Mouse (Mus musculus) midbrain, embryonic 10.5 days (tissue): ENCODE measurements at regions not wholly inside any gene's neighbourhood (a gene's known extent, or its start where the extent isn't known, plus 50 kb on each side); places are given as distances from the start of the nearest gene placed in this dataset.
A peak's percentile ranks its signal among the peaks of the same experiment; 100 is the strongest.

Experiments used
- DNase-seq: peaks from one replicate; pipeline ENCODE4 v3.0.0-alpha.2; 2017; ENCODE audit warnings: low spot score
- H3K27ac ChIP-seq: fragments of 300-500 bp; sonication (generic); replicated peaks from 2 replicates; pipeline ENCODE4 v1.5.1; 2016; ENCODE audit warnings: mild to moderate bottlenecking
- H3K27me3 ChIP-seq: fragments of 300-500 bp; sonication (generic); 2 replicates; pipeline ENCODE4 v1.6.1; 2016; ENCODE audit warnings: low read depth, mild to moderate bottlenecking; ENCODE audit not compliant: poor library complexity, severe bottlenecking
- H3K36me3 ChIP-seq: fragments of 300-500 bp; sonication (generic); 2 replicates; pipeline ENCODE4 v1.6.1; 2016; ENCODE audit warnings: mild to moderate bottlenecking, moderate library complexity
- H3K4me1 ChIP-seq: fragments of 300-500 bp; sonication (generic); 2 replicates; pipeline ENCODE4 v1.6.1; 2016
- H3K4me3 ChIP-seq: fragments of 300-500 bp; sonication (generic); 2 replicates; pipeline ENCODE4 v1.5.1; 2016; ENCODE audit warnings: mild to moderate bottlenecking, moderate library complexity
- H3K9me3 ChIP-seq: fragments of 300-500 bp; sonication (generic); replicated peaks from 2 replicates; pipeline ENCODE4 v1.6.1; 2016; ENCODE audit warnings: mild to moderate bottlenecking
- WGBS: fragments of 180-500 bp; shearing (Covaris S2); methylation state at CpG from one replicate; pipeline ENCODE4 v1.1.7; 2016; 5-methylcytosine and 5-hydroxymethylcytosine counted together

DNA sequence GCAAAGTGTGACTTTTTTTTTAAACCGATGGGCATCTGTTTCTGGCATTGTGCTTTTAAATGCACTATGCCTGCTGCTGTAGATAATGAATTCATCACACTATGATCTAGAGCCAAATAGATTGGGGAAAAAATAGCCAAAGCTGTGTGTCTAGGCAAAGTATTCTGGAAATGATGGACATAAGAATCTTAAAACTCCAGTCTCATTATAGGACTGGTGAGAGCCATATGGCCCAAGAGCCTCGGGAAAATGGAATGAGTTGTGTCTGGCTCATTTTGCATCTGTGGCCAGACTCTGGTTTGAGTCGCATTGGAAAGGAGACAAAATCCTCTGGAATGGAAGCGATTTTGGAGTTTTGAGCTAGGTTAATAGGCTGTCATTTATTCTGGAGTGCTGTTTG lies 288.7 kb downstream of the Lrriq3 start:
- Histone ChIP-seq H3K4me3 (no peak overlapping the region), H3K27ac (no peak overlapping the region), H3K36me3 (no peaks in the 10 kb centered on the region), H3K9me3 (no peaks in the 10 kb centered on the region), H3K4me1 (no peaks in the 10 kb centered on the region), H3K27me3 (no peaks in the 10 kb centered on the region)
- 87% methylated on average over 4 of the region's 4 CpGs for WGBS
- no peak for DNase-seq

DNA sequence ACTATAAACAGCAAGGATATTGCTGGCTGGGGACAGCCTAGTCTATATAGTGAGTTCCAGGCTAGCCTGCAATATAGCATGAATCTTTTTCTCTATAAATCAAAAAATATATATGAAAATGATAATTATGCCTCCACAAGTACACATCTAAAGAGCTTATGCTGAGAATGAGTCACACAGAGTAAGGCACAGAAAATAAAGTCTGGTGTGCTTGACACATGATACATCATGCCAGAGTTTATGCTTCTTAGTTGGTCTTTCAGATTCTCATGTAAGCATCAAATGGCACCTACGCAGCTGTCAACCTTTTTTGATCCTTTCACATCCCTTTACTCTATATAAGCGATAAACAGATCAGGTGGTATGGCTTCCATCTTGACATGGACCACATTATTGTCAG lies 289.6 kb downstream of the Lrriq3 start:
- Histone ChIP-seq H3K27me3 (no peaks in the 10 kb centered on the region), H3K4me3 (no peak overlapping the region), H3K36me3 (no peaks in the 10 kb centered on the region), H3K4me1 (no peaks in the 10 kb centered on the region), H3K9me3 (no peaks in the 10 kb centered on the region), H3K27ac (no peak overlapping the region)
- DNase-seq = no peak
- 88% methylated on average over 2 of the region's 2 CpGs for WGBS

DNA sequence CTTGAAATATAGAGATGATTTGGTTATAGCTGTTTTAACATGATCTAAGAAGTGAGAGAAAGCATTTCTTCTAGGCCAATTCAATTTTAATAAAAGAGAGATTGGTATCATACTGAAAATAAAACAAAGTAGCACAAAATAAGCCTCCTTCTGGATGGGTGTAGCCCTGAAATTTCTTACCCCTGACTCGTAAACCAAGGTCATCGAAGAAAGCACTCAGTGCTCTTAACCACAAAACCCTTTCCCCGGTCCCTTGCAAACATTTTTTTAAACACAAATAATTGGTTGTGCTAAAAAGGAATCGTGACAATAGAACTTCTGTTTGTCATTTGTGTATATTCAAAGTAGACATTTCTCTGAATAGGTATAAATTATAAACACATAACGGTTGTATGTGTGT lies 297.4 kb downstream of the Lrriq3 start:
- Histone ChIP-seq H3K36me3 (no peaks in the 10 kb centered on the region), H3K4me3 (no peak overlapping the region), H3K27me3 (no peaks in the 10 kb centered on the region), H3K27ac (no peak overlapping the region), H3K9me3 (no peaks in the 10 kb centered on the region), H3K4me1 (peaks cover 5% of the 10 kb centered on the region; the same call in 1 of the 2 replicates)
- DNase-seq = no peak
- 91% methylated on average over 5 of the region's 5 CpGs for WGBS

DNA sequence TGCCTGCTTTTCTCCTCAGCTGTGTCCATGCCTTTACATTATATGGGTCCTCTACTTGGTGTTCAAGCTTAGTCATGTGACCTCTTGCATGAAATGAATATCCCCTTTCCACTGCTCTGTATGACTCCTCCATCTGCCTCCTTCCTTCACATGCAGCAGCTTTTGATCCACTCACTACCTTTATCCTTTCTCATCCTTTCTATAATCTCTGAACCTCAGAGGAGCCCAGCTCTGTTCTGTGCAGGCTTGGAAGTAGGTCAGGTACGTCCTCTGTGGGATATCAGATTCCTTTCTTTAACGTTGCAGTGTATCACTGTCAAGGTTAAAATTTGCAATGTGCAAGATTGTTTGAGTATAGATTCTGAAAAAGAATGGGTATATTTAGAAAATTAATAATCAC lies 302.9 kb downstream of the Lrriq3 start:
- Histone ChIP-seq H3K4me3 (no peak overlapping the region), H3K36me3 (no peaks in the 10 kb centered on the region), H3K9me3 (no peaks in the 10 kb centered on the region), H3K27me3 (no peaks in the 10 kb centered on the region), H3K27ac (no peak overlapping the region), H3K4me1 (no peaks in the 10 kb centered on the region)
- WGBS = 91% methylated on average over 2 of the region's 2 CpGs
- no peak for DNase-seq

DNA sequence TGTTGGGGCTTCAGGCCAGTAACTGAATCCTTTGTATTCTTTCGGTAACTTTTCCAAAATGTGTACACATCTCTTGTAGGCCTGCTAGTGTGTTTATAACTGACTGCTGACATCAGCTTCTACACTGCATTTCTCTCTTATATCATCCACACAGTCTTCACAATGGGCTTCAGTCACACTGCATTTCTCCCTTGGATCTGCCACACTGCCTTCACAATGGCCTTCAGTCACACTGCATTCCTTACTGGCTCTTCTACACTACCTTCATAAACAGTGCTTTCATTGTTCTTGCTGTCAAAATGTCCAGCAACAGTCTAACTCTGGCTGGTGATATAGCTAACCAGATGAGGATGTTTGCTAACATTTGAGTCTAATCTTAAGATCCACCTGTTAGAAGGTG lies 308.5 kb downstream of the Lrriq3 start:
- Histone ChIP-seq H3K4me1 (no peaks in the 10 kb centered on the region), H3K4me3 (no peak overlapping the region), H3K27me3 (no peaks in the 10 kb centered on the region), H3K9me3 (no peaks in the 10 kb centered on the region), H3K27ac (no peak overlapping the region), H3K36me3 (no peaks in the 10 kb centered on the region)
- no peak for DNase-seq
- WGBS = 89% methylated on average over 1 of the region's 1 CpGs

DNA sequence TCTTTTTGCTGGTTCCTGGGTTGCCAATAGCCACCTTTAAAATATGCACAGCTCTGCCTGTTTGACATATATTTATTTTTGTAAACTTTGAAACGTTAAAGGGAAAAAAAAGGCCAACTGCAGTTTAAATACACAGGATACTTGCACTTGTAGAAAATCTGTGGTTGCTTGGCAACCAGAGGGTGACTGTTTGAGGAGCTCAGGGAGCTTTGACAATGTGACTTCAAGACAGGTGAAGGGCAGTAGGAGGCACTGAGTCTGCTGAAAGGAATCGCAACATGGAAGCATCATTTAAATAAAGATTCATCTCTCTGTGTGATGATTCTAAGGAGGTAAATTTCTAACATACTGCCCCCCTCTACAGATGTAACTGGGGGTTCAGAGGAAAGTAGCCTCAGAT lies 315.7 kb downstream of the Lrriq3 start:
- Histone ChIP-seq H3K27me3 (no peaks in the 10 kb centered on the region), H3K36me3 (no peaks in the 10 kb centered on the region), H3K4me1 (peaks cover 30% of the 10 kb centered on the region), H3K9me3 (no peaks in the 10 kb centered on the region), H3K27ac (no peak overlapping the region), H3K4me3 (no peak overlapping the region)
- DNase-seq = no peak
- WGBS = 51% methylated on average over 2 of the region's 2 CpGs

DNA sequence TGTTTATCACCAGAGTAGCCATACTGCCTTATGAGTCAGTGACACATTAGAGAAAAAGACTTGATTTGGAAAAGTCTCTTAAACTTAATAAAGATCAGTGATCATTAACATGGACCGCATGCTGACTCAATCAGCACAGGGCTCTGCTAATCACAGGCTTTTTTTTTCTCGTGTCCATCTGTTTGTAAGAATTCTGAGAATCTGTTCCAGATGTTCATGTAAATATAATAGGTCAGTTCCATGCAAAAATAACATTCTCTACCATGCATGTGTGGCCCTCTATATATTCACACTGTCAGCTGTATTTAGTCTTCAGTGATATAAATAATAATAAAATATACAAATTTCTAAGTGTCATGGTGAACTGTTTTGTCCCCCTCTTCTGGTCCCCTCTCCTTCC lies 316.1 kb downstream of the Lrriq3 start:
- no peaks in the 10 kb centered on the region for H3K36me3 ChIP-seq
- H3K4me1 ChIP-seq = peaks cover 30% of the 10 kb centered on the region
- no peak overlapping the region for H3K27ac ChIP-seq
- no peaks in the 10 kb centered on the region for H3K9me3 ChIP-seq
- 79% methylated on average over 2 of the region's 2 CpGs for WGBS
- no peak for DNase-seq
- H3K4me3 ChIP-seq = no peak overlapping the region
- no peaks in the 10 kb centered on the region for H3K27me3 ChIP-seq

DNA sequence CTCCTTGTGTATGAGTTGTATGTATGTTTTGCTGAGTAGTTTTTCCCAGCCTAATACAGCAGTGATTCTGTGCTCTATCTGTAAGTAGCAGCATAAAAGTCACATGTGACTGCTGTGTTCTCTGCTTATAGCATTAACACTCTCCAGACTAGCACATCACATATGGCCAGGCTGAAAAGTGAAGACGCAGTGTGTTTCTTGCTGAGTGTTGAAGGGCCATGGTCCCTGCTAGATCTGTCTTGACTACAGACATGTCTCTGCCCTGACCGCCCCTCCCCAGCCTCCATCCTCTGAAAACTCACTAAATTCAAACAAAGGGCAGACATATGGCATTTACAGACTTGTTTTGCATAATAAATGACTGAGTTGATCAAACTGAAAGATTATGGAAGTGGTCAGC lies 316.6 kb downstream of the Lrriq3 start:
- Histone ChIP-seq H3K27ac (0 out of 2 replicates have a peak overlapping the region, but pooled peaks have one; percentile 9), H3K36me3 (no peaks in the 10 kb centered on the region)
- 83% methylated on average over 2 of the region's 2 CpGs for WGBS

DNA sequence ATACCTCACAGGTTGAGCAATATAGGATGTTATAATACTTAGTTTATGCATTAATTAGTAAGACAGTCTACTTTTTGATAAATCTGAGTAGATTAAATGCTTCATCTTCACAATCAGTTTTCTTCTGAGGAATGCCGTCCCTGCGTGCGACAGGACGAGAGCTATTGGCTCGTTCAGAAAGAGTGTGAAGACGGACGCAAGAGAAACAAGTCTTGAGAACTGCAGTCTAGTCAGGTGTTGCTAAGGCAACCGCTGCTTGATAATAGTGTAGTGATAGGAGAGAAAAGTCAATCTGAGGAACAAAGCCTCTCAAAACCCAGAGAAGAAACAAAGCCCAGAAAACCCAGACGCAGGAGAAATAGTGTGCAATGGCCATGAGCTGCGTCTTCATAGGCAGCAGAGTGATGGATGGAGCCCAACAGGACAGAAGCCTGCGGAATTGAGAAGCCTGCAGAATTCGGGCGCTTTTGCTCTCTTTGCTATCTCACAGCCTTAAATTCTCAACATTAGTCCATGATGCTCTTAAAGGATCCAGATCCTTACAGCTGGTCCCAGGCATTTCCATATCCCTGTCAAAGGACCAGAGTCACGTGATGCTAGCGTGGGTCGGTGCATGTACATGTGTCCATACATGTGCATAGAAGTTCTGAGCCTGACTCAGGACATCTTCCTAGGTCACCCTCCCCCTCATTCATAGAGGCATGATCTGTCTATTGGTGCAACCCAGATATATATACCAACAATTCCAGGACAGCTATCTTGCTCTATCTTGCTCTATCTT lies 366.7 kb downstream of the Lrriq3 start:
- no peaks in the 10 kb centered on the region for H3K36me3 ChIP-seq
- no peaks in the 10 kb centered on the region for H3K9me3 ChIP-seq
- WGBS = 83% methylated on average over 16 of the region's 16 CpGs
- H3K27ac ChIP-seq = no peak overlapping the region
- H3K4me3 ChIP-seq = no peak overlapping the region
- no peak for DNase-seq
- H3K4me1 ChIP-seq = peaks cover 6% of the 10 kb centered on the region
- no peaks in the 10 kb centered on the region for H3K27me3 ChIP-seq

More for the DNA sequence above, 316.6 kb downstream of the Lrriq3 start:
- H3K4me3 ChIP-seq = no peak overlapping the region
- H3K9me3 ChIP-seq = no peaks in the 10 kb centered on the region
- no peak for DNase-seq
- H3K4me1 ChIP-seq = peaks cover 30% of the 10 kb centered on the region
- H3K27me3 ChIP-seq = no peaks in the 10 kb centered on the region

DNA sequence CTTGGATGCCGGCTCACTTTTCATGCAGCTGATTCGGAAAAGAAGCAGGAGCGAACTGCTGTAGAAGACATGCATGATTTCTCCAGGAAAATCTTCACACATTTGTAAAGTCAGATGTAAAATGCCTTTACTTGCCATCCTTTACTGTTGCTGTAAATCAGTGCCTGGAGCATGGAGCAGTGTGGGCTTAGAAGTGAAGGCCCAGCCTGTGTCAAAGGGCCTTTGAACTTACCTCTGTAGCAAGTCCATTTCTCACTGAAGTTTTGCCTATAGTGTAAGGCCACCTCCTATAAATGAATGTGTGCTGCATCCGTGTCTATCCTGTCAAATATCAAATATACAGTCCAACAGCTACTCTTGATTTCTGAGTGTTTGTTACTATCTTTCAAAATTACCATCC lies 368.9 kb downstream of the Lrriq3 start:
- Histone ChIP-seq H3K36me3 (no peaks in the 10 kb centered on the region), H3K27ac (no peak overlapping the region), H3K9me3 (no peaks in the 10 kb centered on the region), H3K4me1 (peaks cover 6% of the 10 kb centered on the region), H3K4me3 (no peak overlapping the region), H3K27me3 (no peaks in the 10 kb centered on the region)
- 88% methylated on average over 4 of the region's 4 CpGs for WGBS
- no peak for DNase-seq

DNA sequence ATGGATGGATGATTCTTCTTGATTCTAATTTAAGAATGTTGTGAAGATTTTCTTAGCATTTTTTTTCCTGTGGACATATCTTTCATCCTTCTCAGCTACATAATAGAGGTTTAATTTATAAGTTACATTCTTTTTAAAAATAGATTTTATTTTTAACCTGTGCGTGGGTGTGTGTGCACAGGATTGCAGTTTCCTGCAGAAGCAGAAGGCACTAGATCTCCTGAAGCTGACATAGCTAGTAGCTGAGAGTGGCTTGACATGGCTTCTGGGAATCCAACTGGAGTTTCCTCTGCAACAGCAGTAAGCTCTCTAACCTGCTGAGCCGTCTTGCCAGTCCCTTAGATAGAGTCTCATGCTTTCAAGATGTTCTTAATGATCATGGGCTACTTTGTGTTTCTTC lies 377.5 kb downstream of the Lrriq3 start:
- Histone ChIP-seq H3K27ac (no peak overlapping the region), H3K4me1 (no peaks in the 10 kb centered on the region), H3K9me3 (no peaks in the 10 kb centered on the region), H3K4me3 (no peak overlapping the region), H3K27me3 (no peaks in the 10 kb centered on the region), H3K36me3 (no peaks in the 10 kb centered on the region)
- WGBS = 89% methylated on average over 2 of the region's 2 CpGs
- no peak for DNase-seq

DNA sequence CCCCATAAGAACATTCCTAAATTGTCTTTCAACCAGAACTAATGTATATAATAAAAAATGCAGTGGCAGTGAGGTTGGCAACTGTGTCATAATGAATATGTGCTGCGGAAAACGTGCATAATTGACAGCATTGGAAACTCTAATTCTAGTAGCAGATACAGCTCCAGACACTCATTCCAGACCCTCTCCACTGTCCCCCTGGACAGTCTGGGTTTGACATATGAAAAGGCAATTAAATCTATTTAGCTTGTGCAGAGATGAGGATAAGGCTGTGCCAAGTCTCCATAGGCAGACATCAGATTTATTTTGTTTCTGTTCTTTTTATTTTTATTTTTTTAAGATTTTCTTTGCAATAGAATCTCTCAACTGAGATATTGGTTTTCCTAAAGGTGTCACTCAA lies 392.3 kb downstream of the Lrriq3 start:
- 93% methylated on average over 2 of the region's 2 CpGs for WGBS
- Histone ChIP-seq H3K27ac (no peak overlapping the region), H3K4me3 (no peak overlapping the region), H3K4me1 (no peaks in the 10 kb centered on the region), H3K9me3 (no peaks in the 10 kb centered on the region), H3K27me3 (no peaks in the 10 kb centered on the region), H3K36me3 (no peaks in the 10 kb centered on the region)
- DNase-seq = no peak

DNA sequence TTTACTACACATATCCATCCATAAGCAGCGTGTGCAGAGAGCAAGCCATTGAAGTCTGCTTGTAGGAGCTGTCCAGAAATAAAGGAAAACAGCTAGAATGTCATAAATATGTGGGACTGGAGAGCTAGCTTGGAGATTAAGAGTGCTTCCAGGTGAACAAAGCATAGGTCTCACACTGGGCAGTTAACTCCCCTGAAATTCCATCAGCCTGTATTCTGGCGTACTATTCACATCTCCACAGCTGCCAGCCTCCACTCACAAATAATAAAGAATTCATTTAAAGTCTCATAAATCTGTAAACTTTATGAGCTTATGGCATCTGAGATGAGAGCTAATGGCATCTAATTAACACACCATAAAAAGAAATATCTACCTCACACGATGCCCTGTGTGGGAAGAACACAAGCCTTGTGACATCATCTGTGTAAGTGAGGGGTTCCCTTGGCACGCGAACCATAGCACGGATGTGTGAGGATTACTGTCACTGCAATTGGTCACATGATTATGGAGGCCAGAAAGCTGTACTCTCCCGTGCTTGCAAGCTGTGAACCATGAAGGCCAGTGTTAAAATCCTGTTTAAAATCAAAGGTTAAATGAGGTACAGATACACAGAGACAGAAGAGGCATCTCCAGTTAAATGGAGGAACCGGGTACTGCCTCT lies 394.8 kb downstream of the Lrriq3 start:
- no peak overlapping the region for H3K27ac ChIP-seq
- no peak for DNase-seq
- 76% methylated on average over 8 of the region's 8 CpGs for WGBS
- no peak overlapping the region for H3K4me3 ChIP-seq
- no peaks in the 10 kb centered on the region for H3K4me1 ChIP-seq
- no peaks in the 10 kb centered on the region for H3K36me3 ChIP-seq
- H3K27me3 ChIP-seq = no peaks in the 10 kb centered on the region
- H3K9me3 ChIP-seq = no peaks in the 10 kb centered on the region
